Mouse (Mus musculus): Measurements from ENCODE around the gene Asb18.

Asb18 gene

GRCm38 (mm10) chr1:90014446-90014845, at the start of gene Asb18:
Asb18 (minus strand) TSS chr1:90014666.
- DNase-seq = no peak

DNA sequence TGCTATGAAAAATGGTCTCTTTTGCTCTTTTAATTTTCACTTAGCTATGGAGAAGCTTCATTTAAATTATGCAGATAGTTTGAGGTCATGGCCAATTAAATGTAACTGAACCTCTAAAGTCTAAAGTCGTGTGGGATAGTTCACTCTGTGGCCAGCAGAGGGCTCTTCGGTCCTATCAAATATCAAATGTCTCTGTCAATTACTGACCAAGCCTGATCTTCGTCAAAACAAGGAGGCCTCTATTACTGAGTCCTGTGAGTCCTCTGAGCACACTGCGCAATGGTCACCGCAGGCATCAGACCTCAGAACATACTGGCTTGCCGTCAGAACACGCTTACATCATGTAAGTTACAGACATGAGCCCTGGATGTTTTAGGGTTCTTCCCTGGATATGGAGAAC, 46.1 kb upstream of the Asb18 start:
- DNase-seq = peak; percentile 39 to 74

DNA sequence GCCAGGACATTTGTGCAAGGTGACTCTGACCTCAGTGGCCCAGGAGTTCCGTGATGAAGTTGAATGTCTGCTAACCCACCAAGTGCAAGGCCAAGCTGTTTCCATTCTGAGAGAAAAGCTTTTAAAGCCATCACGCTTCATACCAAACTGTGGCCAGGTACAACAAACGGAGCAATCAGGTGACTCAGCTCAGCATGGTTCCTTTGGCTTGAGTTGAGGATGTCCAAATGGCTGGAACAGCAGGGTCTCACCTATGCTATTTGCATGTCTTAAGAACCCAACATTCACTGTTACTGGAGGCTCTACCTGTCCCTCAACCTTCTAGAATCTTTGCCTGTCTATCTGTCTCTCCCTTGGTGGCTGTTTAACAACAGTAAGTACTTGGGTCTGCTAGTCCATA, 45.6 kb upstream of the Asb18 start:
- no peak for DNase-seq

DNA sequence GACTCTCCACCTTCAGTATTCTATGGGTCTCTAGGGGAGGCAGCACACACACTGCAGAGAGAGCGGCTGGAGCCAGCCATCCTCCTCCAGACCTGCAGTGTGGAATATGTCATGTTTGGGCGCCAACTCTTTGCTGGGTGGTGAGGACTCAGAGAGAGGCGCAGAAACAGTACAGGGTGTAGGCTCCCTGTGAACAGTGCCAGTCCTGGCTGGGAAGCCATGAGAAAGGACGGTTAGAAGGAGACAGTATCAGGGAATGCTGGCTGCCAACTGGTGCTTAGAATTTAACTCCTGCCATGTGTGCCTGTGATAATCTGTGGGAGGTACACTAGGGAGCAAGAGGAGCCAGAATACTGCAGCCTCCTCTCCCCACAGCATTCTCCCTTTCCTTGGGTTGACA, 40.5 kb upstream of the Asb18 start:
- DNase-seq = no peak

DNA sequence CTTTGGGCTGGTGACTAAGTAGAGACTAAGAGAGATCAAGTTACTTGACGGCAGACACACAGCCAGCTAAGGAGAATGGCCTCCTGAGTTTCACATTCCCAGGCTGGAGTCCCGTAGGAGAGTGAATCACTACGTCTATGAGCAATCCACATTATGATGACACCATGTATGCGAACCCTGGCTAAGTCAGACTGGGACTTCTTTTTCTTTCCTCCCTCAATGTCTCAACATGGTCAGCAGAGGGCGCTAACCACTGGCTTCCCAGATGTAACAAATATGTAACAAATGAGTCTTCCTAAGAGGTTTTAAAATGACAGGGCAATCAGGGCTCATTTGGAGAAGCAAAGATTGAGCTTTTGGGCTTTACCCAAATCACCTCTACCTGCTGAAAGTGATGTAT, 36.9 kb upstream of the Asb18 start:
- peak; percentile 15 to 37 for DNase-seq

- no peak for DNase-seq
Observed at GRCm38 (mm10) chr1:90050046-90050739, 35.7 kb upstream of the Asb18 start.

GRCm38 (mm10) chr1:90028305-90028704, 13.8 kb upstream of the Asb18 start:
- DNase-seq = no peak

DNA sequence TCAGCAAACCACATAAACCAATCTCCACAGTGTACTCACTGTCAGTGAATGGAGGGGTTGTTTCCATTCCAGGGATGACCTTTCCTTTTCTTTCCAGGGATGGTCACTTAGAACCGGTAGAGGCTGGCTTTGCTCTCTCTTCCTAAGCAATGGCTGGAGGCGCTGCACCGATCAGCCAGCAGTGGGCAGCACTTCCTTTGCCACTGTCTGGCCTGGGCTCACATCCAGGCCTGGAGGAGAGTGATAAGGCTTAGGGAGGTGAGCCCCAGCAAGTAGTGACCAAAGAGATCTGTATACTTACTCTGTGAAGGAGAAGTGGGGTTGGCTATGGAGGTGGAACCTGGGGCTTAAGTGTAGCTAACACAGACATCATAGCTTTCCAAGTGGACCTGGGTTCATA, 12.5 kb upstream of the Asb18 start:
- peak in 1 of 2 experiments; percentile 7 for DNase-seq

DNA sequence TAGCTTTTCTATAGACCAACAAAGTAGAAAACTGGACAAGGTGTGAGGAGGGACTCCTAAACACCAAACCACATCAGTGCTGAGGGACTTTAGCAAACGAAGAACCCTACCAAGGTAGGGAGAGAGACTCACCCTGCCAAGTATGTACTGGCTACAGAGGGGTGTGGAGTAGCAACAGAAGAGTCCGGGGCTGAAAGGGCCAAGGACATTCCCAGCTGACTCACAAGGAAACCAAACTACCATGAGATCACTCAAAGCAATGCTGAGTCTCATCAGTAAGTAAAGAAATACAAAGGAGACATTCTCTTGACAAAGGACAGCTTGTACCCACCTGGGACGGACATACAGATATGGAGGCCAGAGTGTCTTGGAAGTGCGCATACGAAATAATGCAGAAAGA, 5.9 kb upstream of the Asb18 start:
- no peak for DNase-seq

GRCm38 (mm10) chr1:90018071-90018470, 3.6 kb upstream of the Asb18 start:
- DNase-seq = no peak

DNA sequence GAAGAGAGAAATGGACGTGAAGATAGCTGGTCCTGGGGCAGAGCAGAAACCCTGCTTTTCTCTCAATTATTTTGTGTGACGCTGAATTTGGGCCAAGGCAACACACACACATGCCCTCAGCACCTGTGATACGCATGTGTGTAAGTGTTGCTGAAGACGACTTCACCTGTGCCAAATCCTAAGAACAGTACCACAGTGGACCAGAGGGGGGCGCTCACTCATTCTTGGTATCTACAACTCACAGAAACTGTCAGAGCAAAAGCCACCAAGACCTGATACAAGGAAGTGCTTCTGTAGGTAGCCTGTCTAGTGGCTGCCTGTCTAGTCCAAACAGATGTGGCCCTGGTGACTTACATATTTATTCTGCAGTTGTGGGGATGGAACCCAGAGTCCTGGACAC, 1.2 kb downstream of the Asb18 start:
- DNase-seq = no peak

- DNase-seq = no peak
Observed at GRCm38 (mm10) chr1:90012850-90013249, 1.6 kb downstream of the Asb18 start.

- no peak for DNase-seq
Observed at GRCm38 (mm10) chr1:90012168-90012567, 2.3 kb downstream of the Asb18 start.

DNA sequence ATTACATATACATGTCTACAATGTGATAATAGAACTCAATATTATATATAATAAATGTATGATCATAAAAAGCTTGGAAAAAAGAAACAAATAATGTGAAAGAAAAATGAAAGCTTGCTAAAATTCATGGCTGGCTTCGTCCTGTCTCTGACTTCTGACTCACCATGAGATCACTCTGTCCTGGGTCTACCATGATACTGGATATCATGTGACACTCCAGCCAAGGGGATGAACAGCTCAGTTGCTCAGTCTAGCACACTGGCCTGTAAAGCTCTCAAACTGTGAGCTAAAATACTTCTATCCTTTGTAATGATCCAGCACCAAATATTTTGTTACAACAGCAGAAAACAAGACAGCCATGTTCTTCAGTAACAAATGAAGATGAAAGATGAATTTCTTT, 4.4 kb downstream of the Asb18 start:
- DNase-seq = no peak

DNA sequence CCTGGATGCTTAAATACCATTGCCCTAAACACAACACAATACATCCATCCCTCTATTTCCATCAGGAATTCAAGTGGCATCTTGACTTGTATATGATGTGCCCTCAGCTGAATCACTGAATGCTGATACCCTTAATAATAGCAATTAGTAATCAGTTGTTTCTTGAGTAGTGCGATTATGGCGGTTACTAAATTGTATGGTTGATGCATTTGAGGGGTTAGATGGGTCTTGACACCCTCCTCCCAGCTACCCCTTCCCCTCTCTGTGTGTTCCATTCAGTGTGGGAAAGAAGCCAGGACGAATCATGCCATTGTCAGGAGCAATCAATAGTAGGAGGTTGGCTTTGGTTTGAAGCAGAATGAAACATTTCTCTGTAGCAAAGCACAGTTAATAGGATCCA, 5.3 kb downstream of the Asb18 start:
- DNase-seq = no peak

DNA sequence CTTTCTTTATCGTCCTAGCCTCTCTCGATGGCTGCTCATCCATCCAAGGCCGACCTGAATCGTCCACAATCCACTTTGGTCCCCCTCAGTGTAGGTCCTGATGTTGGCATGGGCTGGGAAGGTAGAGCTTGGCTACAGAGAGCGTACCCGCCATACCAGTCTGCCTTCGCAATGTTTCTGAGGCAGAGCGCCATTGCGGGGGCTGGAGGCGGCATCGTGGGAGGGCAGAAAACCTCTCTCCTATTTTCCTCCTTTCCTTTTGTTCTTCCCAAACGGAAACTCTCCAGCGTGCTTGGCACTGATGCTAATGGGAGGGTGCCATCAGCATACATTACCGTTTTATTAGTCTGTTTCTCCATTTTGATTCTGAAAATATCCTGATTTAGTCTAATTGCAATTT, 7.8 kb downstream of the Asb18 start:
- no peak for DNase-seq

DNA sequence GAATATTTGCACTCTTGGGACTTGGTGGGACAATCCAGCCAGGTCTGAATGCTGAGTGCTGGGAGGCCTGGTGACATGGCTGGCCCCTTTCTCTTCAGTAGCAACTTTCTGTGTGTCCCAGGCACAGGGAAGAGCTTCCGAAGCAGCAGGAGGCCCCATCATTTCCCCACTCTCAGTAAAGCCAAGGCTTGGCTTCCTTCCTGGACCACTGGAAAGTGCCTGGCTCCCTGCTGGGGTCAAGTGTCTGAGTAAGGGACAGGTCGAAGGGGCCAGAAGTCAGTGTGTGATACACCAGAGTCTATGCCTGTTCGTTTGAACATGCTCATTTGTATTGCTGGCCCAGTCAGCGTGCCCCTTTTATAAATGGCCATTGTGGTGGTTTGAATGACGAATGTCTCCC, 13.5 kb downstream of the Asb18 start:
- DNase-seq = no peak

DNA sequence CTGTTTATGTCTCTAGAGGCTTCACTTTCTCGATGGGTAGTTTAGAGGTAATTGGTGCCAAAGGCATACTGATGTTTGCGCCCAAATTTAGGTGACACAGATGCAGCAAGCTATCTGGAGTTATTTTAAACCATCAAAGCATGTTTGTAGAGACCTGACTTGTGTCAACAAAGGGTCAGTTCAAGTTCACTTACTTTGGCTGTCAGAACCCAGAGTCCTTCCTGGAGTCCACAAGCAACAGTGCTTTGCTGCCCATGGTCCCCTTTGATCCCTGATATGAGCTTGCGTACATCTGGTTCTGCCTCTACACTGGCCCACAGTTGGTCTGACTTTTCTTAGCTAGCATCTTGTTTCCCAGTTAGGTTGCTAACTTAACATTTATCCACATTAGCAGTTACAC, 14.6 kb downstream of the Asb18 start:
- no peak for DNase-seq

- DNase-seq = no peak
Observed at GRCm38 (mm10) chr1:89998696-89999095, 15.8 kb downstream of the Asb18 start.

- DNase-seq = no peak
Observed at GRCm38 (mm10) chr1:89998076-89998475, 16.4 kb downstream of the Asb18 start.

- no peak for DNase-seq
Observed at GRCm38 (mm10) chr1:89992256-89992655, 22.2 kb downstream of the Asb18 start.

DNA sequence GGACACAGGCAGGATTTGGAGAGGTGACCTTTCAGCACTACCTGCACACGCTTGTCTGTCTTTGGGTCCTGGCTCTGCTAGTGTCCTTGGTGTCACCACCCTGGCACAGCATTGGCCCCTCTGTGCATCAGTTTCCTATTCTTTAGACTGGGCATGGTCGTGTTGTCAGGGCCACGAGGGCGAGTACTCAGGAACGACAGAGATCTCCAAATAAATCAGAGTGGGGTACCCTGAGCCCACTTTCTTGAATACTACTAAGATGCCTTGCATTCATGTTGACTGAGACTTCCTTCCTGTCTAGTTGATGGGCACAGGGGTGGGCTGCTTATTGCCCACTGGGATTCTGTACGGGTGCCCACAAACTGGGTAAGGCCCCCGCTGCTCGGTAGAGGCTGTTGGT, 37.2 kb downstream of the Asb18 start:
- DNase-seq = no peak

- DNase-seq = no peak
Observed at GRCm38 (mm10) chr1:89976411-89976810, 38.1 kb downstream of the Asb18 start.

DNA sequence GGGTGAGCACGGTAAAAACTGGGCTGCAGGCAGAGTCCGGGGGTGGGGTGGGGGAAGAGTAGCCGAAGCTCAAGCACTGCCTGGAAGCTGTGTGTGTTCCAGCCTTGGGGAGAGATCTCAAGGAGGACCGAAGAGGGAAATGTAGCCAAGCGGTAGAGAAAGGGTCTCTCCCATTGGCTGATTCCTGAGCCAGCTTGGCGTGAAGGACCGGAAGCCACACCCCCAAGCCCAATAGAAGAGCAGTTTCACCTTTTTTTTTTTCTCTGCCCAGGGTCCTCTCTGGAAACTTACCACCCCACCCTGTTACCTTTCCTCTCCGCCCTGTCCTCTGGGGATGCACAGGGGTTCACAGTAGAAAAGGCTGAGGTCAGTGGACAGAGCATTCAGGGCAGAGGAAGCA, 39.9 kb downstream of the Asb18 start:
- no peak for DNase-seq

- no peak for DNase-seq
Observed at GRCm38 (mm10) chr1:89971848-89972247, 42.6 kb downstream of the Asb18 start.

DNA sequence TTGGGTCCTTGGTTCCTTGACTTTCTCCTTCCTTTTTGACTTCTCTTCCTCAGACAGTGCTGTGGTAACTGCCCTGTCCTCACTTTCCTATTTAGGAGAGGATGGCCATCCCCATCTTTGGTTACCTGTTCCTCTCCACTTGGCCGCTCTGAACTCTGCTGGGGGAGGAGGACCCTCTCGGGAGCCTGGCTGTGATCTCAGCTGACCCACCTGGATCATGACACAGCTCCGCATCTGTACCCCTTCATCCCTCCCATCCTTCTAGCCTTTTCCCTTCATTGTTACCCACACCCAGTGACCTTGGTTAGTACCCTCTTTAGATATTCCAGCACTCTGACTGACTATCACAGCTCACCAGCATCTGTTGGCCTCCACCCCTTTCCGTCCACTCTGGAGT, 44.8 kb downstream of the Asb18 start:
- no peak for DNase-seq
